Mouse (Mus musculus) CH12.LX (cell line): ENCODE measurements around the gene Pqlc2. TPM values are rescaled to one million over a fixed set of nuclear protein-coding genes. Genes with fewer than 3 reads are reported as not detected.

ENCODE experiments used
- DNase-seq: peaks from one replicate; pipeline ENCODE4 v3.0.0-alpha.2; 2013; ENCODE audit errors: extremely low read depth
- H3K27ac ChIP-seq: 2 replicates; pipeline ENCODE4 v1.5.1; 2012; ENCODE audit warnings: low read depth, mild to moderate bottlenecking, control low read depth, moderate library complexity; ENCODE audit not compliant: insufficient read depth
- H3K27me3 ChIP-seq: replicated peaks from 2 replicates; pipeline ENCODE3; 2012; ENCODE audit warnings: inconsistent platforms
- H3K36me3 ChIP-seq, 2 experiments: replicated peaks in 1 of 2; 2 replicates each; pipeline versions ENCODE3 to v1.6.1; 2012; ENCODE audit warnings: inconsistent platforms in 1 of 2, low read length in 1 of 2, mild to moderate bottlenecking in 1 of 2, mixed read lengths in 1 of 2, moderate library complexity in 1 of 2; ENCODE audit not compliant: control insufficient read depth in 1 of 2, insufficient read depth in 1 of 2
- H3K4me1 ChIP-seq, 2 experiments: 2 replicates each; pipeline ENCODE4 v1.6.1; 2012; ENCODE audit warnings: inconsistent platforms in 1 of 2, moderate library complexity in 1 of 2; ENCODE audit not compliant: insufficient read depth in 2 of 2, control insufficient read depth in 1 of 2
- H3K4me2 ChIP-seq: 2 replicates; pipeline ENCODE4 v1.6.1; 2012; ENCODE audit warnings: low read depth, mild to moderate bottlenecking, control low read depth; ENCODE audit not compliant: poor library complexity, insufficient read depth, severe bottlenecking
- H3K4me3 ChIP-seq, 3 experiments: fragments of 150-350 bp in 1 of 3; sonication (generic) in 1 of 3; replicated peaks in 1 of 3; 2 replicates each; pipeline versions ENCODE3 to v1.5.1; 2011 to 2012; ENCODE audit warnings: low read depth in 2 of 3, low read length in 2 of 3, mild to moderate bottlenecking in 2 of 3, moderate library complexity in 2 of 3, control low read depth in 1 of 3, improper control_type of control experiment in 1 of 3, inconsistent platforms in 1 of 3, mixed read lengths in 1 of 3; ENCODE audit not compliant: poor library complexity in 1 of 3
- H3K79me2 ChIP-seq: replicated peaks from 2 replicates; pipeline ENCODE4 v1.6.1; 2012; ENCODE audit warnings: mild to moderate bottlenecking, moderate library complexity; ENCODE audit not compliant: control insufficient read depth, poor library complexity, insufficient read depth, severe bottlenecking; ENCODE audit errors: extremely low read depth
- H3K9ac ChIP-seq: 2 replicates; pipeline ENCODE4 v1.6.1; 2012; ENCODE audit warnings: low read depth, mild to moderate bottlenecking, control low read depth, moderate library complexity; ENCODE audit not compliant: insufficient read depth
- H3K9me3 ChIP-seq: replicated peaks from 2 replicates; pipeline ENCODE3; 2012; ENCODE audit warnings: low read length, inconsistent platforms, mixed read lengths
- BHLHE40 ChIP-seq: IDR thresholded peaks from 2 replicates; pipeline ENCODE4 v1.6.1; 2011; ENCODE audit warnings: mild to moderate bottlenecking, low read depth, low read length, improper control_type of control experiment
- E2F4 ChIP-seq: IDR thresholded peaks from 2 replicates; pipeline ENCODE4 v1.6.1; 2011; ENCODE audit warnings: low read depth, low read length, improper control_type of control experiment; ENCODE audit not compliant: insufficient replicate concordance
- EP300 ChIP-seq: IDR thresholded peaks from 2 replicates; pipeline ENCODE4 v1.6.1; 2011; ENCODE audit warnings: low read length, improper control_type of control experiment
- ETS1 ChIP-seq: conservative IDR thresholded peaks from 2 replicates; pipeline ENCODE4 v1.6.1; 2012; ENCODE audit warnings: low read depth, mild to moderate bottlenecking, inconsistent platforms, low read length, improper control_type of control experiment, moderate library complexity
- IRF4 ChIP-seq: IDR thresholded peaks from 2 replicates; pipeline ENCODE4 v1.6.1; 2014; ENCODE audit warnings: low read depth, mild to moderate bottlenecking, inconsistent platforms, low read length, improper control_type of control experiment
- JUND ChIP-seq: conservative IDR thresholded peaks from 2 replicates; pipeline ENCODE4 v1.6.1; 2011; ENCODE audit warnings: low read depth, low read length, improper control_type of control experiment
- KAT2A ChIP-seq: IDR thresholded peaks from 2 replicates; pipeline ENCODE4 v1.6.1; 2012; ENCODE audit warnings: low read length, improper control_type of control experiment, inconsistent platforms; ENCODE audit not compliant: insufficient replicate concordance
- MAX ChIP-seq: IDR thresholded peaks from 2 replicates; pipeline ENCODE4 v1.6.1; 2011; ENCODE audit warnings: low read length, improper control_type of control experiment
- MXI1 ChIP-seq: IDR thresholded peaks from 2 replicates; pipeline ENCODE4 v1.6.1; 2011; ENCODE audit warnings: mild to moderate bottlenecking, low read depth, low read length, improper control_type of control experiment
- NELFE ChIP-seq: IDR thresholded peaks from 2 replicates; pipeline ENCODE4 v1.6.1; 2011; ENCODE audit warnings: low read depth, low read length, improper control_type of control experiment
- NRF1 ChIP-seq: IDR thresholded peaks from 2 replicates; pipeline ENCODE4 v1.6.1; 2014; ENCODE audit warnings: low read depth, mild to moderate bottlenecking, inconsistent platforms, low read length, improper control_type of control experiment, moderate library complexity
- RAD21 ChIP-seq: IDR thresholded peaks from 2 replicates; pipeline ENCODE4 v1.6.1; 2011; ENCODE audit warnings: low read depth, mild to moderate bottlenecking, low read length, improper control_type of control experiment, moderate library complexity
- SIN3A ChIP-seq: IDR thresholded peaks from 2 replicates; pipeline ENCODE4 v1.6.1; 2012; ENCODE audit warnings: low read length, improper control_type of control experiment, inconsistent platforms
- SMC3 ChIP-seq: IDR thresholded peaks from 2 replicates; pipeline ENCODE4 v1.6.1; 2011; ENCODE audit warnings: low read depth, low read length, improper control_type of control experiment
- USF2 ChIP-seq: conservative IDR thresholded peaks from 2 replicates; pipeline ENCODE4 v1.6.1; 2011; ENCODE audit warnings: low read depth, low read length, improper control_type of control experiment
- ZC3H11A ChIP-seq: IDR thresholded peaks from 2 replicates; pipeline ENCODE4 v1.6.1; 2012; ENCODE audit warnings: low read depth, mild to moderate bottlenecking, inconsistent platforms, low read length, improper control_type of control experiment
- ZKSCAN1 ChIP-seq: IDR thresholded peaks from 2 replicates; pipeline ENCODE4 v1.6.1; 2012; ENCODE audit warnings: low read depth, inconsistent platforms, low read length, improper control_type of control experiment, borderline replicate concordance
- ZNF384 ChIP-seq: IDR thresholded peaks from 2 replicates; pipeline ENCODE4 v1.6.1; 2012; ENCODE audit warnings: low read depth, low read length, improper control_type of control experiment, inconsistent platforms
- dilution Hi-C: fragments of 300-500 bp; cut with MboI; formaldehyde crosslinking; loops from 2 replicates; pipeline ENCODE4 v1.14.3; 2020; ENCODE audit warnings: low sequenced_read_pairs; ENCODE audit not compliant: extremely low pct_unique_long_range_greater_than_20kb, extremely low pct_ligation_motif_present
- in situ Hi-C: fragments of 300-500 bp; cut with MboI; formaldehyde crosslinking; loops from 3 replicates; pipeline ENCODE4 v1.14.3; 2019; ENCODE audit warnings: low sequenced_read_pairs, low pct_ligation_motif_present, low pct_unique_long_range_greater_than_20kb, mixed read lengths
- polyA plus RNA-seq: library from polyadenylated mRNA; unstranded; fragments of >175 nt; gene quantifications from 2 replicates; pipeline ENCODE4 v1.2.1, GENCODE M21; 2012; ENCODE audit warnings: low read depth; ENCODE audit not compliant: insufficient read length
- total RNA-seq, 2 experiments: library from RNA; depleted of rRNA; stranded (reverse); fragments of 300-350 nt in 1 of 2; fragments of >200 nt in 1 of 2; gene quantifications; 2 replicates each; pipeline ENCODE4 v1.2.3; 2012 to 2014

Gene Pqlc2
- total and polyA plus RNA-seq, 3 experiments, result 6.2 to 8.1 (median 6.8) TPM

GRCm38 (mm10) chr4:139265783-139266499 is 44.6 kb downstream of the Pqlc2 start:
- DNase-seq, result no peak
- H3K27me3 ChIP-seq, result no peaks in the 10 kb centered on the region
- no peaks in the 10 kb centered on the region for H3K79me2 ChIP-seq
- H3K4me1 ChIP-seq, result peaks cover 0 to 2% of the 10 kb centered on the region in 2 experiments; a peak in 1 of 4 replicates
- dilution Hi-C loops, result no loop called here
- H3K4me3 ChIP-seq, result no peak overlapping the region
- no peak overlapping the region for H3K4me2 ChIP-seq
- no peak overlapping the region for H3K27ac ChIP-seq
- TF ChIP-seq NRF1 (no peak), ZKSCAN1 (no peak), E2F4 (no peak), BHLHE40 (no peak), ZC3H11A (no peak), EP300 (no peak), NELFE (no peak), SIN3A (no peak), KAT2A (no peak), JUND (no peak), MAX (no peak), RAD21 (no peak), MXI1 (no peak), ZNF384 (no peak), IRF4 (no peak)
- H3K36me3 ChIP-seq, result peaks cover 71 to 98% of the 10 kb centered on the region in 2 experiments
- no peaks in the 10 kb centered on the region for H3K9me3 ChIP-seq
- in situ Hi-C loops, result no loop called here
- H3K9ac ChIP-seq, result no peak overlapping the region

DNA sequence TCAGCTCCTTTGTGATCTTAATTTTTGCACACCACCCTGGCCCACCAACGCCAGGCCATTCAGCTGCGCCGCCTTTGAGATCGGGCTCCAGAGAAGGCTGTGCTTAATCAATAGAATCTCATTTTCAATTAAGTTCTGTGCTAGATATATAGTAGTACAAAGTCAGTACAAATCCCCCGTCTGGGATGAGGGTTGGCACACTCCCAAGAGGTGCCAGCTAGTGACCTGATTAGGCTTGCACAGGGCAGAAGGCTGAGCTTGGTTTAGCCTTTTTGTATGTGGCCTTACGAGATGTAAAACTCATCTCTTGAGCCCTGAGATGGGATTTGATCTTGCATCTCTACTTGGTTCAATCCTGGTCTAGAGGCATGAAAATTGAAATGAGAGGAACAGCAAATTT is 47.5 kb downstream of the Pqlc2 start:
- TF ChIP-seq USF2 (no peak), MAX (no peak), NELFE (no peak), ETS1 (no peak), SMC3 (no peak)
- in situ Hi-C loops, result no loop called here

More for the DNA sequence above, 47.5 kb downstream of the Pqlc2 start:
- dilution Hi-C loops, result no loop called here
- peaks cover 17 to 24% of the 10 kb centered on the region in 2 experiments for H3K4me1 ChIP-seq
- no peaks in the 10 kb centered on the region for H3K9me3 ChIP-seq
- no peak overlapping the region for H3K4me3 ChIP-seq
- no peak overlapping the region for H3K4me2 ChIP-seq
- H3K27ac ChIP-seq, result no peak overlapping the region
- no peak overlapping the region for H3K9ac ChIP-seq
- H3K27me3 ChIP-seq, result no peaks in the 10 kb centered on the region
- DNase-seq, result no peak
- H3K36me3 ChIP-seq, result peaks cover 79 to 96% of the 10 kb centered on the region in 2 experiments
- H3K79me2 ChIP-seq, result no peaks in the 10 kb centered on the region; the same call in 1 of the 2 replicates
